Mouse (Mus musculus): ENCODE results near the gene Pcgf2. TPM values are rescaled to one million over a fixed set of nuclear protein-coding genes. Genes with fewer than 3 reads are reported as not detected.

Gene Pcgf2
- total RNA-seq, 2 experiments from 2014 or later, result 18.6 to 19.5 TPM

DNA sequence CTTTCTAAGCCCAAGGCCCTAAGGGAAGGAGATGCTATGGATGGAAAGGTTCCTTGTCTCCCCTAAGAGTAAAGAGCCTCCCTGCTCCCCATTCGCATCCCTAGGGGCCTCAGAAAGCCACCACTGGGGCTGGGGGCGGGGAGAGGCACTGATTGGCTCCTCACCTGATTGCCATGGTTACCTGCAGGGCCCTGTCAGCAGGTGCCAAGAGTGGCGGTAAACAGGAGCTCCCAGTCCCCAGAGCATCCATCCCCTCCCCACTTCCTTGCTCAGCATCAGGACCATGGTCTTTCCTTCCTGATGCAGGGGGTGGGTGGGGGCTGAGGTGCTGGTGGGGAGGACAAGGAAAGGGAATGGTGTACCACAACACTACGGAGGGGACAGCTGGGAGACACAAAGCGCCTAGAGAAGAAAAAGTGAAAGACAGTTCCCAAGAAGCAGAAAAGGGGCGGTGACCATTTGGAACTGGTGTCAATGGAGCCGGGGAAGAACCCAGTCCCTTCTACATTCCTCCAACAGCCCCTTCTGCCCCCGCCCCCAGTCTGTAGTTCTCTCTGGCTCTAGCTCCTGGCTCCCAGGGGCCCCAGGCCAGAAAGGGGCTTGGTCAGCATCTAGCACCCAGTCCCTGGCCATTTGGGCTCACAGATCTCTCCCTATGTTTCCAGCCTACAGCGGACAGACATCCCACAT lies 4.4 kb downstream of the Pcgf2 start:
- no peak for DNase-seq (ENCODE audit: low spot score in 2 of 2)

GRCm38 (mm10) chr11:97694921-97695711 lies 5.2 kb downstream of the Pcgf2 start:
- no peak for DNase-seq (ENCODE audit: low spot score in 2 of 2)

DNA sequence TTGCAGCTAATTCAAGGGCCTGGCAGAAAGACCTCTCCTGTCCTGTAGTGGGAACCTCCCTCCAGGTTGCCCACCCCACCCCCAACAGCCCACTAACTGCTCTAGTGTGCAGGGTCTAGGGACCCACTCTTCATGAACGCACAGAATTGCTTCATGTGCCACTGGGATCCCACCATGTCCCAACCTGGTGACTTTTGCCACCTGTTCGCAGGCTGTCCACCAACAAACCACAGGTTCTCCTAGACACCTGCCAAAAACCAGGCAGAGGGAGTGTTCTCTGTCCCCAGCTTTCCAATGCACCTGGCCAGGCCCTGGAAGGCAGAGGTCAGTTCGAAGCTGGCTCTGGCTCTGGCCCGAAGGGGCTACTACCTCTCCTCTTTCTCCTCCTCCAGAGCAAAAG lies 5.9 kb downstream of the Pcgf2 start:
- no peak for DNase-seq (ENCODE audit: low spot score in 2 of 2)

DNA sequence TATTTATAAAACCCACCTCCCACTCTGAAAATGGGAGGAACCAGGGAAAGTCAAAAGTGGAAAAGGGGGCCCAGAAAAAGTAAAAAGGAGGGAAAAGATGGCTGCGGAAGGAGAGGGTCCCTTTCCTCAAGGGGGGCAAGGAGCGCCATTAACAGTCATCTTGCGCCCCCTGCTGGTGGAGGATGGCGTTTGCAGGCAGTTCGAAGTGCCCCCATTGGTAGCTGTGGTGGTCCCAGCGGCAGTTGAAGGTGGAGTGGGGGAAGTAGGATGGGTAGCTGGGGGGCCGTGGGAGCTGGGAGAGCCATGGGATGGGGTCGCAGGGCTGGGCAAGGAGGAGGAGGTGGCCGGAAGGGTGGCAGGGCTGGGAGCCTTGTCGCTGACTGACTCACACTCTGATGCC lies 10.4 kb downstream of the Pcgf2 start:
- peak in 1 of 2 experiments; percentile 73 for DNase-seq (ENCODE audit: low spot score in 2 of 2)

- DNase-seq (ENCODE audit: low spot score in 2 of 2), result no peak
Measured at GRCm38 (mm10) chr11:97687061-97687460, 13.2 kb downstream of the Pcgf2 start.

DNA sequence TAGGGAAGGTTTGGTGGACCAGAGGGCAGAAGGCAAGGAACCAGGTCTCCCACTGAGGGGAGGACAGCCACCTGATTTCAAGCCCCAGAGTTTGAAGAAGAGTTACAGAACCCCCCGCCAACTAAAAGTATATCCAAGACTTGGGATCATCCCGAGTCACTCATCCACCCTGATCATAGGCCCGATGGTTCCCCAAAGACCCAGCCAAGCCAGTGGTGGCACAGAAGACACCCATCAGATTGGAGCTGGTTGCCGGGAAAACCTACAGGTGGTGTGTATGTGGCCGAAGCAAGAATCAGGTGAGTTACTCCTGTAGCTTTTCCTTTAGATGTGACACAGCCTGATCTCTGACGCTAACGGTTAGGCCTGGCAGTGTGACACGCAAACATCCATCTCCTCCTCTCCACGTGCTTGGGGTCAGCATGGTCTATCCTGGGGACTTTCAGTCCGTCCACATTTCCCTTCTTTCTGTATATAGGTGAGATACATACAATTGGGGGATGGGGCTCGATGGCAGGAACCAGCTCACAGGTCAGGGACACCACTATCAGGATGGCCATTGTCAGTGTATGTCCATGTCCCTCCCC lies 13.9 kb downstream of the Pcgf2 start:
- DNase-seq (ENCODE audit: low spot score in 2 of 2), result no peak

DNA sequence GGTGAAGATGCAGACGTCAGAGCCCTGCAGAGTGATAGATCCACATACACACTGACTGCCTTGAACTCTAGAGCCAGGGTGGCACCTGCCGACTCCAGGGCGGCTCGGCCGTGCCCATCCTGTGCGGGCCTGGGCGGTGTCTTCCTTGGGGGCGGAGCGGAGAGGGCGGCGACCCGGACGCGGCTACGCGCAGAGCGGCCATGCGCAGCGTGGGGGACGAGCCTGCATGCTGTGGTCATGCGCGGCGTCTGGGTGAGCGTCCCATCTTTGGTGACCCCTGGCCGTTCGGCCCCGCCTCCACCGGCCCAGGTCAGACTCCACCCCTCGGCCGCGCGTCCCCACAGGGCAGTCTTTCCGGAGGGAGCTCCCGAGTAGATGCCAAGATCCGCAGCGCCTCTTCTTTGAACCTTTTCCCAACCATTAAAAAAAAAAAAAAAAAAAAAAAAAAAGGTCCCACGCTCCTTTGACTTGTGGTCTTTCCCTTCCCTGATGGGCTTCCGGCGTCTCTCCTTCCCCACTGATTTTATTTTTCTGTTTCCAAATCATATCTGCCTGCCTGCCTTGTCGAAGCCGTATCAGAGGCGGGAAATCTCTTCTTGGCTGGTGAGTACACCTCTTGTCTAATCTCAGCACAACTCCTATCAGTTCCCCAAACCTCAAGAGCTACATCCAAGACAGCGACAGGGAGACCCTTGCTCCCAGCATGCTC lies 14.5 kb downstream of the Pcgf2 start, which contains the start of gene Cisd3:
Gene Cisd3 (plus strand): TSS at position 214 of the 709 bp plus-strand sequence.
- peak; percentile 93 to 94 for DNase-seq (ENCODE audit: low spot score in 2 of 2)

DNA sequence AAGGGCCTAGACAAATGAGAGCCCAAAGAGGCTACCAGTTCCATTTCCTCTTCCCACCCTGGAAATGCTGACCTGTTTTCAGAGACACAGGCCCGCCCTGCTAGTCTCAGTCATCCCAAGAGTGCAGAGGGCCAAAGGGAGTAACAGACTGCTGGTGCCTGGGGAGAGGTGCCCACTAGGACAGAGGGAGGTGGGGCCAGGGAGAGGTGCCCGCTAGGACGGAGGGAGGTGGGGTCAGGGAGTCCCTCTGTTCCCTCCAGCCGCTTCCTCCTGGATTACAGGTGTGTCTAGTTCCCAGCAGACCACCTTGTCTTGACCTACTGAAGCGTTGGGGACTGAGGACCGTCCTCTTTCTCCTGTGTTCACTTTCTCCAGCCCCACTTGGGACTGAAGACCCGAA lies 15.5 kb downstream of the Pcgf2 start:
- DNase-seq (ENCODE audit: low spot score in 2 of 2), result no peak

- DNase-seq (ENCODE audit: low spot score in 2 of 2), result no peak
Measured at GRCm38 (mm10) chr11:97684063-97684680, 16.1 kb downstream of the Pcgf2 start.

GRCm38 (mm10) chr11:97682504-97683055 lies 17.7 kb downstream of the Pcgf2 start:
- no peak for DNase-seq (ENCODE audit: low spot score in 2 of 2)

DNA sequence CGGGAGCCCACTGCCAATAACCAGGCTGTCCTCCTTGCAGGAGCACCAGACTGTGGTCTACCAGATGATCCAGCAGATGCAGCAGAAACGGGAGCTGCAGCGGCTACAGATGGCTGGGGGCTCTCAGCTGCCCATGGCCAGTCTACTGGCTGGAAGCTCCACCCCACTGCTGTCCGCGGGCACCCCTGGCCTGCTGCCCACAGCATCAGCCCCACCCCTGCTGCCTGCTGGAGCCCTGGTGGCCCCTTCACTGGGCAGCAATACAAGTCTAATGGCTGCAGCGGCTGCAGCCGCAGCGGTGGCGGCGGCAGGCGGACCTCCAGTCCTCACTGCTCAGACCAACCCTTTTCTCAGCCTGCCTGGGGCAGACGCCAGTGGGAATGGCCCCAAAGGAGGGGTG lies 19.9 kb downstream of the Pcgf2 start:
- DNase-seq (ENCODE audit: low spot score in 2 of 2), result no peak

- no peak for DNase-seq (ENCODE audit: low spot score in 2 of 2)
Measured at GRCm38 (mm10) chr11:97678301-97678700, 22.0 kb downstream of the Pcgf2 start.

- no peak for DNase-seq (ENCODE audit: low spot score in 2 of 2)
Measured at GRCm38 (mm10) chr11:97677842-97678241, 22.5 kb downstream of the Pcgf2 start.

GRCm38 (mm10) chr11:97677381-97677780 lies 22.9 kb downstream of the Pcgf2 start:
- no peak for DNase-seq (ENCODE audit: low spot score in 2 of 2)

GRCm38 (mm10) chr11:97676050-97676754 lies 24.1 kb downstream of the Pcgf2 start:
- DNase-seq (ENCODE audit: low spot score in 2 of 2), result no peak

DNA sequence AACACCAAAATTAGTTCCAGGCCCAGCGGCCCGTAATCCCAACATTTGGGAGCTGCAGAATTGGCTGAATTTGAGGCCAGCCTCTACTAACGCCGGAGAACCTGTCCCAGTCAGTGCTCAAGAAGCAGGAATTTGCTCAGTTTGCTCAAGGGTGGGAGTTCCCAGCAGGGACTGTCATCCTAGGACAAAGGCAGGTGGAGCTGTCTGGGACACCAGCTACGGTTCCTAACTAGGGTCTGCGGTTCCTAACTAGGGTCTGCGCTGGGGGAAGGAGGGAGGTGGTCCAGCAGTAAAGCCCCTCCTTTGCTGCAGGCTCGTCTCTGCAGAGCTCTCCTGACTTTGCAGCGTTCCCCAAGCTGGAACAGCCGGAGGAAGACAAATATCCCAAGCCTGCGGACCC lies 27.1 kb downstream of the Pcgf2 start:
- DNase-seq (ENCODE audit: low spot score in 2 of 2), result no peak

DNA sequence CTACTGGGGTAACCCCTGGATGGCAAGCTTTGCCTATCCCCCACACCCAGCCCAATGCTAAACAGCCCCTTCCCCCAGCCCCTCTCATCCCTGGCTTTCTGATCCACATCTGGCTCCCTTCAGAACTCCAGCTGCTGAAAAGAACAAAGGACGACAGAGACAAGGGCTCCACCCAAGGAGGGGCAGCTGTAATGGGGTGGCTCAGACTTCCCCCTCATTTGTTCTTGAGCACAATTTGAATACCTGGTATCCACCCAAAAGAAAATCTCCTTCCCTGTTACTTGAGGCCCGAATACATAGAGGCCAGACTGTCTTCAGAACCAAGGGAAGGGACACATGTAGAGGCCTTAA lies 29.1 kb downstream of the Pcgf2 start:
- DNase-seq (ENCODE audit: low spot score in 2 of 2), result no peak

DNA sequence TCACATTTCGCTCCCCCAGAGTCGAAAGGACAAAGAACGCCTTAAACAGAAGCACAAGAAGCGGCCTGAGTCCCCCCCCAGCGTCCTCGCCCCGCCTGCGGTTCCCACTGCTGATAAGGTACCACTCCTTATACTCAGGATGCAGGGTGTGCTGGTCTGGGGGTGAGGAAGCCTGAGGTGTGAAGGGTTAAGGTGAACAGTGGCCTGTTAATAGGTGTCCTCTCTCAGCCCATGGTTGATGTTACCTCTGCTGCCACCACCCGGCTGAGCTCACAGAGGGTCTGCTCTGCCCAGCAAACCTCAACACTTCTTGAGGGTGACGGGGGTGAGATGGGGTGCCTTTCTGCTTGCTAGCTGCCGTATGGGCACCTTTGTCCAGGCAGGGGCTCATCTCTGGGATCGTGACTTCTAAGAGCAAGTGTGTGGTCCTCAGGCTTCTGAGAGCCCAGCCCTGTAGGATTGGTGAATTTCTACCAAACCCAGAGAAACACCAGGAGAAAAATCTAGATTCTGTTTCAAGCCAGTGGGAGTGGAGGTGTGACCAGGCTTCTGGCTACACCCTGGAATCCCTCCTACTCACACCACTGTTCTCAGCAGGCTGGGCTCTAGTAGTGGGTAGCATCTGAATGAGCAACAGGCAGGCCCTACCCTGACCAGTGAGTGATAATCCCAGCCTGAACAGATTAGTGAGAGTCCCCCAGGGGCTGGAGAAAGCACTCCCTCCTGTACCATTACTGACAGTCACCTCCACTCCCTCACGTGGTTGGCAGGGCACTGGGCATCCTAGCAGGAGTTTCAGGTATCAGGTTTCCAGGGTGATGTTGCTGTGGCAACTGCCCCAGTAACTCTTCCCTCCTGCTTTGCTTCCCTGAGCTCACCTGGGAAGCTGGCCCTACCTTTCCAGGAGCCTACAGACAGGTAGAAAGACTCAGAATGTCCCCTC lies 29.8 kb downstream of the Pcgf2 start:
- DNase-seq (ENCODE audit: low spot score in 2 of 2), result no peak

GRCm38 (mm10) chr11:97669829-97670228 lies 30.5 kb downstream of the Pcgf2 start:
- DNase-seq (ENCODE audit: low spot score in 2 of 2), result no peak

All from adrenal gland, adult 18-20 months (tissue).